Mouse (Mus musculus) hindbrain, embryonic 12.5 days (tissue): ENCODE data around the gene Gm43518. TPM values are rescaled to one million over a fixed set of nuclear protein-coding genes. Genes with fewer than 3 reads are reported as not detected.

Source experiments
- ATAC-seq: fragments of 200-750 bp; cut with Nextera tagmentation; 2 replicates; pipeline ENCODE4 v1.8.0; 2017; ENCODE audit warnings: moderate TSS enrichment; ENCODE audit not compliant: low FRiP score
- H3K27ac ChIP-seq: fragments of 300-500 bp; sonication (generic); 2 replicates; pipeline ENCODE4 v1.5.1; 2016; ENCODE audit warnings: mild to moderate bottlenecking
- H3K27me3 ChIP-seq: fragments of 300-500 bp; sonication (generic); 2 replicates; pipeline ENCODE4 v1.6.1; 2016; ENCODE audit warnings: mild to moderate bottlenecking
- H3K36me3 ChIP-seq: fragments of 300-500 bp; sonication (generic); 2 replicates; pipeline ENCODE4 v1.6.1; 2016; ENCODE audit warnings: mild to moderate bottlenecking
- H3K4me1 ChIP-seq: fragments of 300-500 bp; sonication (generic); 2 replicates; pipeline ENCODE4 v1.6.1; 2016
- H3K4me2 ChIP-seq: fragments of 300-500 bp; sonication (generic); replicated peaks from 2 replicates; pipeline ENCODE4 v1.6.1; 2016; ENCODE audit warnings: mild to moderate bottlenecking
- H3K4me3 ChIP-seq: fragments of 300-500 bp; sonication (generic); 2 replicates; pipeline ENCODE4 v1.5.1; 2016; ENCODE audit warnings: mild to moderate bottlenecking
- H3K9ac ChIP-seq: fragments of 300-500 bp; sonication (generic); 2 replicates; pipeline ENCODE4 v1.6.1; 2016; ENCODE audit warnings: mild to moderate bottlenecking, moderate library complexity
- H3K9me3 ChIP-seq: fragments of 300-500 bp; sonication (generic); replicated peaks from 2 replicates; pipeline ENCODE4 v1.6.1; 2016; ENCODE audit warnings: mild to moderate bottlenecking
- WGBS: fragments of 180-500 bp; shearing (Covaris S2); methylation state at CpG from one replicate; pipeline ENCODE4 v1.1.7; 2016; 5-methylcytosine and 5-hydroxymethylcytosine counted together
- polyA plus RNA-seq: library from polyadenylated mRNA; unstranded; fragments of >200 nt; fragmentation: Nextera tagmentation; extraction: Ambion mirVana; gene quantifications from 2 replicates; pipeline ENCODE4 v1.2.1, GENCODE M21; 2016

Gm43518 gene
- polyA plus RNA-seq, 1 experiment from 2014 or later, result 4.0 TPM

DNA sequence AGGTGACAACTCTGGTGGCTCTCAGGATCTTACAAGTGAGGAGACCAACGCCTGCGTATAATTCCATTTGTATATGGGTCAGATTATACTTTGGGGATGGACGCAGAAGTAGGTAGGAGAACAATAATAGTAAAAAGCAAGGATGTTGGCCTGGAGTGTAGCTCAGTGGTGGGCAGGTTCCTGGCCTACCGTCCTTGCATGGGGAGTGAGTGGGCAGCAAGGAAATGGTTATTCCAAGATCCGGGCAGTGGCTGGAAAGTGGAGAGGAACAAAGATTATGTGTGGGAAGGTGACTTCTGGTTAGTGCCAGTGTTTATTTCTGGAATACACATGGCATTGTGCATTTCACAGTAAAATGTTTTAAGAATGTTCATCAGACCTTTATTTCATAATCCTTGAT is 8.7 kb downstream of the Gm43518 start:
- Histone ChIP-seq H3K4me2 (no peak overlapping the region), H3K36me3 (no peaks in the 10 kb centered on the region), H3K9ac (no peak overlapping the region), H3K4me3 (no peak overlapping the region), H3K9me3 (no peaks in the 10 kb centered on the region), H3K27ac (no peak overlapping the region), H3K27me3 (no peaks in the 10 kb centered on the region), H3K4me1 (peaks cover 4% of the 10 kb centered on the region; the same call in 1 of the 2 replicates)
- 89% methylated on average over 5 of the region's 5 CpGs for WGBS
- no peak for ATAC-seq

DNA sequence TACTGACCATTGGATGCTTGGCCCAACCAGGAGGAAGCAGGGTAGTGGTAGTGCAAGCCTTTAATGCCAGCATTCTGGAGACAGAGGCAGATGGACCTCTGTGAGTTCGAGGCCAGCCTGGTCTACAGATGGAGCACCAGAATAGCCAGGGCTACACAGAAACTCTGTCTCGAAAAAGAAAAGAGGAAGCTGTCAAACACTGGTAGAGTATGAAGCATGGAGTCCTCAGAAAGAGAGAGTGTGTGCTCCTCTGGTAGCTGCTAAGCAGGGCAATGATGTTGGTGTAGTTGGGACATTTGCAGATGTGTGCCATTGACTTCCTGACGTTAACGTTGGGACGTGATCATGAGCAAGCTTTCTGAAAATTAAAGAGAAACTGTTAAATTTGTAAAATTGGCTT is 11.3 kb downstream of the Gm43518 start:
- no peak overlapping the region for H3K27ac ChIP-seq
- WGBS, result 93% methylated on average over 5 of the region's 5 CpGs
- ATAC-seq, result no peak

DNA sequence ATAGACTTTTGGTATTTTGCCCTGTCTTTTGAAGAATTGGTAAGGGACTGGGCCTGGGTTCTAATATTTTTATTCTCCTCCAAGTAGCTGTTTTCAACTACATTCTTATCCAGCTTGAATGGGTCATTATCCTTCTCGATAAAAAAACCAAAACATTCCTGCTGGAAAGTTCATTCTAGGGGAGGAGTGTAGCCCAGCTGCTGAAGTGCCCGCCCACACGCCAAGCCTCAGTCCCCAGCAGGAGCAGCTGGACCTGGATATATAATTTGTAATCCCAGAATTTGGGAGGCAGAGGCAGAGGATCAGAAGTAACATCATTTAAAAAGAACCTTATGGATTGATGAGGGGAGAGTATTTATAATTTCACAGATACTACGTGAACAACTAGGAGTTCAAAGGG is 19.3 kb downstream of the Gm43518 start:
- Histone ChIP-seq H3K27me3 (peaks cover 3% of the 10 kb centered on the region; the same call in 1 of the 2 replicates), H3K9ac (no peak overlapping the region), H3K4me2 (no peak overlapping the region), H3K9me3 (no peaks in the 10 kb centered on the region), H3K4me3 (no peak overlapping the region), H3K36me3 (no peaks in the 10 kb centered on the region), H3K4me1 (no peaks in the 10 kb centered on the region), H3K27ac (no peak overlapping the region)
- no peak for ATAC-seq
- 76% methylated on average over 4 of the region's 4 CpGs for WGBS

More for the DNA sequence above, 11.3 kb downstream of the Gm43518 start:
- no peak overlapping the region for H3K4me3 ChIP-seq
- no peaks in the 10 kb centered on the region for H3K36me3 ChIP-seq
- no peak overlapping the region for H3K4me2 ChIP-seq
- H3K27me3 ChIP-seq, result no peaks in the 10 kb centered on the region
- H3K9me3 ChIP-seq, result no peaks in the 10 kb centered on the region
- no peak overlapping the region for H3K9ac ChIP-seq
- no peaks in the 10 kb centered on the region for H3K4me1 ChIP-seq

DNA sequence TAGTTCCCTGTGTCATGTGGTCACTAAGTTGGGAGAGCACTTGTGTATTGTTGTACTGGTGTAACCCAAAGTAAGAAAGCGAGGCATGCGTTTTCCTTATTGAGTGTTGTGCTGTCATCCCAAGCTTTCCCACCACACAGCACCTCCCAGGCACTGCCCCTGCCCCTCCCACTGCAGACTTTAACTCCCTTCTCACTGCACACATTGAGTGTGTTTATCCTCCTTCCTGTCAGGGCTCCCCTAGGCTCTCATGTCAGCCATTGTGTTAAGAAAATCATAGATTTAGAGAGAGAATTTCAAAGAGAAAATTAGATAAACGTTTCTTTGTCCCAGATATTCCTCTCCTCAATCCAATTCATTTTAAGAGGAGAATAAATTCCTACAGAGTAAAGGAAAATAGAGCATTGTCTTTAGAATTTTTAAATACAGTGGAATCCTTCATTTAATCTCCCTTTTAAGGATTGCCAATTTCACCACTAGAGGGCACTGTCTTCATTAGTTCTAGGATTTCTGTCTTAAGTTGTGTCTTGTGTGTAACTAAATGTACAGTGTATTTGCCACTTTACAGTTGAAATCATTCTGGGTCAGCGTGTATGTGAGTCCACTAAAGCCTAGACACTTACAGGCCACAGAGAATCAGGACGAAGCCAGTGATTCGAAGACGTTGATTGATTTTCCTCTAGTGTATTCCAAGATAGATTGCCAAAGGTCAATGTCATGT is 20.0 kb downstream of the Gm43518 start:
- no peak overlapping the region for H3K9ac ChIP-seq
- no peak overlapping the region for H3K27ac ChIP-seq
- peaks cover 3% of the 10 kb centered on the region; the same call in 1 of the 2 replicates for H3K27me3 ChIP-seq
- no peaks in the 10 kb centered on the region for H3K4me1 ChIP-seq
- H3K36me3 ChIP-seq, result no peaks in the 10 kb centered on the region
- no peak overlapping the region for H3K4me2 ChIP-seq
- WGBS, result 52% methylated on average over 7 of the region's 7 CpGs
- no peaks in the 10 kb centered on the region for H3K9me3 ChIP-seq
- no peak overlapping the region for H3K4me3 ChIP-seq
- ATAC-seq, result no peak

DNA sequence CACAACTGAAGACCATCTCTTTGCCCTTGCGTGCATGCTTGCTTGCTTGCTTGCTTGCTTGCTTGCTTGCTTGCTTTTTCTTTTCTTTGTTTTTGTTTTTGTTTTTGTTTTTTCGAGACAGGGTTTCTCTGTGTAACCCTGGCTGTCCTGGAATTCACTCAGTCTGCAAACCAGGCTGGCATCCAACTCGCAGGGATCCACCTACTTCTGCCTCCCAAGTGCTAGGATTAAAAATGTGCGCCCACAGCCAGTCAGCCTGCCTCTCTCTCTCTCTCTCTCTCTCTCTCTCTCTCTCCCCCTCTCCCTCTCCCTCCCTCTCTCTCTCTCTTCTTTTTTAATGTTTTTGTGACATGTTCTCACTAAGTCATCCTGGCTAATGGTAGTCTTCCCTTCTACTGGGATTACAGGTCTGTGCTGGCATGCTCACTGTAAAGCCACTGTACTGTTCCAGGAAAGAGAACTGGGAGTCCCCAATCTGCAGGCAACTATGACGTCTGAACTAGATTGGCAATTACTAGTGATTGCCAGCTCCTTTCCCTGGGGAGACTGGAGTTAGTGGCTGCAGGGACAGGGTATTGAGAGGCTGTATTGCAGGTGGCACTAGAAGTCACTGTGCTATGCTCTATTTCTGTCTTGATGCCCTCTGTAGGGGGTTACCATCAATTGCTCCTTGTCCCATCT is 25.3 kb downstream of the Gm43518 start:
- 61% methylated on average over 5 of the region's 5 CpGs for WGBS
- Histone ChIP-seq H3K27ac (no peak overlapping the region), H3K36me3 (no peaks in the 10 kb centered on the region), H3K4me1 (peaks cover 4% of the 10 kb centered on the region; the same call in 1 of the 2 replicates), H3K4me3 (no peak overlapping the region), H3K9me3 (no peaks in the 10 kb centered on the region), H3K27me3 (peaks cover 3% of the 10 kb centered on the region; the same call in 1 of the 2 replicates), H3K9ac (no peak overlapping the region), H3K4me2 (no peak overlapping the region)
- no peak for ATAC-seq

DNA sequence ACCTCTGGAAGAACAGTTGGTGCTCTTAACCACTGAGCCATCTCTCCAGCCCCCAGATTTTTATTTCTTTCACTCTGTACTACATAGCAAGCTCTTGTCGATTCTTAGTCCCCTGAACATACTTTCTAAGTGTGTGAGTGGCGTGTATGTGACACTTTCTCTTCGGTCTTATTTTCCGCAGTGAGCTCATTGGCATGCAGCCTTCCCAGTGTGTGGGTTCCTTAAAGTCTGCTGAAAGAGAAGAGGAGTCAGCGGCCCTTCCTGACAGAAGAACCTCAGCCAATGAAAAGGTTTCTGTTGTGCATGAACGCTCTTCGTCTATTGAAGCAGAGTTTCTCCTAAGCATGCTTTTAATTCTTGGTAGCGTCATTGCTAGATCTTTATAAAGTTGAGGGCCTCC is 30.0 kb downstream of the Gm43518 start:
- no peak overlapping the region for H3K4me3 ChIP-seq
- H3K4me1 ChIP-seq, result peaks cover 4% of the 10 kb centered on the region; the same call in 1 of the 2 replicates
- WGBS, result 76% methylated on average over 8 of the region's 8 CpGs
- H3K4me2 ChIP-seq, result no peak overlapping the region
- no peaks in the 10 kb centered on the region for H3K9me3 ChIP-seq
- ATAC-seq, result no peak
- H3K9ac ChIP-seq, result no peak overlapping the region
- H3K36me3 ChIP-seq, result no peaks in the 10 kb centered on the region
- no peak overlapping the region for H3K27ac ChIP-seq
- H3K27me3 ChIP-seq, result no peaks in the 10 kb centered on the region

DNA sequence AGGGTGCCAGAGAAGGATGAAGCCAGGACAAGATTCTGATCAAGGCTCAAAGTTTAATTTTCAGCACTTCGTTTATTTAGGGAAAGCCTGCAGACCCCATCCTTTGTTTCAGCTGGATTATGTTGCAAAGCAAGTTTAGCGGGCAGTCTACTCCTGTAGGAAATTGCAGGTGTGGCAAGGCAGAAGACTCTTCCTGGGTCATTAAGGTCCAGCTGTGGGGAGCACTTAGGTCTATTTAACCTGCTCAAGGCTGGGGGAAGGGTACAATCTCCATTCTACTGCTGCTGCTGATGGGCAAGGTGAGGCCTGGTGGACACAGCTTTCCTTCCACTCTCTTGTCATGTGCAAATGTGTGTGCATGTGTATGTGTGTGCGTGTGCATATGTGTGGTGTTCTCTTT is 31.8 kb downstream of the Gm43518 start:
- Histone ChIP-seq H3K36me3 (no peaks in the 10 kb centered on the region), H3K4me2 (no peak overlapping the region), H3K9me3 (no peaks in the 10 kb centered on the region), H3K4me3 (no peak overlapping the region), H3K27ac (no peak overlapping the region), H3K9ac (no peak overlapping the region), H3K27me3 (no peaks in the 10 kb centered on the region), H3K4me1 (peaks cover 4% of the 10 kb centered on the region; the same call in 1 of the 2 replicates)
- 74% methylated on average over 3 of the region's 3 CpGs for WGBS
- no peak for ATAC-seq

DNA sequence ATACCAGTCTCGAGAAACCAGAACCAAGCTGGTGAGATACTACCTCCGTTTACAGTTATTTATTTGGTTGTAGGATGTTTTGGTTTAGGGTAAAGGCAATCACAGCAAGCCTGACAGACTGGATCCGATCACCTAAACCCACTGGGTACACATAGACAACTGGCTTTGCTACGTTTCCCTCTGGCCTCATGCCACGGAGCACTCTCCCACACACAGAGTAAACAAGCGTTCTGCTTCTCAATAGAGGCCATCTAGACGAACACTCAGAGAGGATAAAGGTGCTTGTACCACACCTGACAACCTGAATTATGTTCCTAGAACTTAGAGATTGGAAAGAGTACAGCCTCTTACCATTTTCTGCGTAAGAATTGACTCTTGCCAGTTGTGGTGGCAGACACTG is 32.9 kb downstream of the Gm43518 start:
- no peak overlapping the region for H3K27ac ChIP-seq
- WGBS, result 79% methylated on average over 8 of the region's 8 CpGs
- H3K4me2 ChIP-seq, result no peak overlapping the region
- no peak overlapping the region for H3K9ac ChIP-seq
- no peaks in the 10 kb centered on the region for H3K9me3 ChIP-seq
- no peaks in the 10 kb centered on the region for H3K36me3 ChIP-seq
- no peaks in the 10 kb centered on the region for H3K27me3 ChIP-seq
- no peak for ATAC-seq
- no peak overlapping the region for H3K4me3 ChIP-seq
- H3K4me1 ChIP-seq, result no peaks in the 10 kb centered on the region

DNA sequence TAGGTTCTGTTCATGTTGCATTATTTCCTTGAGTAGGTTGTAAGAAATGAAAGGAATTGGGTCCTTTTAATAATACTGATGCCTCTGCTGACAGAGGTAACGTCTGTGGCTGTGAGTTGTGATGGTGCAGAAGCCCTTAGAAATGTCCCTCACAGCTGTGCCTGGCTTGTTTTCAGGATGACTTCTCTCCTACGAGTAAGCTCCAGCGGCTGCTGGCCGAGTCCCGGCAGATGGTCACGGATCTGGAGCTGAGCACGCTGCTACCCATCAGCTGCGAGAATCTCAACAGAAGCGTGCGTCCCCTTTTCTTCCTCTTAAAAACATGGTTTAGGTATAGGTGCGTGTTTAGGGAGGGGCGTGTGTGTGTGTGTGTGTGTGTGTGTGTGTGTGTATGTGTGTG is 33.8 kb downstream of the Gm43518 start:
- Histone ChIP-seq H3K27me3 (no peaks in the 10 kb centered on the region), H3K4me2 (no peak overlapping the region), H3K36me3 (no peaks in the 10 kb centered on the region), H3K27ac (no peak overlapping the region), H3K4me3 (no peak overlapping the region), H3K4me1 (no peaks in the 10 kb centered on the region), H3K9me3 (no peaks in the 10 kb centered on the region), H3K9ac (no peak overlapping the region)
- 83% methylated on average over 10 of the region's 12 CpGs for WGBS
- no peak for ATAC-seq

DNA sequence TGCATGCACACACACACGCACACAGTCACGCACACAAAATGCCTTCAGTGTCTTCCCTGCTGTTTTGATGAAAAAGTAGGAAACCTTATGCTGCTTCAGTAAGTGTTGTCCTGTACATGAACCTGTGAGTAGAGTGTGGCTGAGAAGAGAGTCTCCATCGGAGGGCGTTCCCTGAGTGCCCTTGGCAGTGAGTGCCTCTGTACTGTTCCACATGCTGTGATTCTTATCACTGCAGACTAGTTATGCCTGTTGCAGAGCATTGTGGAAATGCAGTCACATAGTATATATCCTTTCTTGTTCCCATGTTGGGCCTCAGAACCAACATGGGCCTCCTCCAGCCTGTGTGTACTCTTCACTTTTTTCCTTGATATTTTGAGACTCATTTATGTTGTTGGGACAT is 37.0 kb downstream of the Gm43518 start:
- Histone ChIP-seq H3K9me3 (no peaks in the 10 kb centered on the region), H3K27me3 (no peaks in the 10 kb centered on the region), H3K27ac (no peak overlapping the region), H3K4me3 (no peak overlapping the region), H3K9ac (no peak overlapping the region), H3K36me3 (no peaks in the 10 kb centered on the region), H3K4me1 (no peaks in the 10 kb centered on the region), H3K4me2 (no peak overlapping the region)
- ATAC-seq, result no peak
- 96% methylated on average over 4 of the region's 4 CpGs for WGBS

DNA sequence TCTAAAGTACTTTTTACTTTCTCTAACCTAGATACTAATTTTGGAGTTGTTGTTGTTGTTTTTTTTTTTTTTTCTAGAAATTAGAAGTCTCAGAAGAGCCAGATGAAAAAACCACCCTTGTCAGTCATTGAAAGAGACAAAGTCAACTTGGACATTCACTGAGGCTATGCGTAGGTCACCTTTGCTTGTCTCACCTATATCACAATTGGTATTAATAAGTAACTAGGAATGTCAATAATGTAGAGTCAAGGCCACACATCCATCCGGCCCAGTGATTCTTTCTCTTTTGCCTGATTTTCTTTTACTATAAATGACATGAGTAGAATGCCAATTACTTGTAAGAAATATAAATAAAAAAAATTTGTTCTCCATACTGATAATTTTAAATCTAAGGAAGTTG is 39.5 kb downstream of the Gm43518 start:
- WGBS, result 94% methylated on average over 2 of the region's 2 CpGs
- H3K27ac ChIP-seq, result no peak overlapping the region

DNA sequence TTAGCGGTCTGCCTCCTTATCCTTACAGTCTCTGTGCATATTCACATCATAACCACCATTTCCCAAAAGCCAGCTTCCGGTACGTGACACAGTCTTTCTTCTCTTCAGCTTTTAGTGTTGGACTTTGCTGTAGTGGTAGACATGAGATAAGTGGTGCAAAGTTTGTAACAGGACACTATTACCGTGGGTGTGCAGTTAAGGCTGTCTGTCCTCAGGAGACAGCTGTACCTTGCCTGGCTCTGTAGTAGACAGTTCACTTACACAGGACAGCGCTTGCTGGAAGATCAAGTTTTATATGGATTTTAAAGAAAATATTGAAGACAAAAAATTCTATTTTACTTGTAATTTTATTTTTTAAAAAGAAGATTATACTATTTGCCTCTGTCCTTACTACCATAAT is 41.2 kb downstream of the Gm43518 start:
- no peak overlapping the region for H3K4me2 ChIP-seq
- no peaks in the 10 kb centered on the region for H3K36me3 ChIP-seq
- H3K4me1 ChIP-seq, result peaks cover 5% of the 10 kb centered on the region; the same call in 1 of the 2 replicates
- no peaks in the 10 kb centered on the region for H3K9me3 ChIP-seq
- WGBS, result 88% methylated on average over 5 of the region's 5 CpGs
- ATAC-seq, result no peak
- H3K27me3 ChIP-seq, result peaks cover 17% of the 10 kb centered on the region; the same call in 1 of the 2 replicates
- H3K27ac ChIP-seq, result no peak overlapping the region
- H3K4me3 ChIP-seq, result no peak overlapping the region
- H3K9ac ChIP-seq, result no peak overlapping the region

More for the DNA sequence above, 39.5 kb downstream of the Gm43518 start:
- H3K27me3 ChIP-seq, result 0 out of 2 replicates have a peak, but pooled peaks cover 5% of the 10 kb centered on the region
- H3K36me3 ChIP-seq, result no peaks in the 10 kb centered on the region
- H3K4me1 ChIP-seq, result no peaks in the 10 kb centered on the region
- no peak for ATAC-seq
- no peak overlapping the region for H3K4me3 ChIP-seq
- no peaks in the 10 kb centered on the region for H3K9me3 ChIP-seq
- no peak overlapping the region for H3K4me2 ChIP-seq
- H3K9ac ChIP-seq, result no peak overlapping the region
